Mouse (Mus musculus): ENCODE results near the gene Sh2d5.
A peak's percentile ranks its signal among the peaks of the same experiment; 100 is the strongest.

The Sh2d5 gene

DNA sequence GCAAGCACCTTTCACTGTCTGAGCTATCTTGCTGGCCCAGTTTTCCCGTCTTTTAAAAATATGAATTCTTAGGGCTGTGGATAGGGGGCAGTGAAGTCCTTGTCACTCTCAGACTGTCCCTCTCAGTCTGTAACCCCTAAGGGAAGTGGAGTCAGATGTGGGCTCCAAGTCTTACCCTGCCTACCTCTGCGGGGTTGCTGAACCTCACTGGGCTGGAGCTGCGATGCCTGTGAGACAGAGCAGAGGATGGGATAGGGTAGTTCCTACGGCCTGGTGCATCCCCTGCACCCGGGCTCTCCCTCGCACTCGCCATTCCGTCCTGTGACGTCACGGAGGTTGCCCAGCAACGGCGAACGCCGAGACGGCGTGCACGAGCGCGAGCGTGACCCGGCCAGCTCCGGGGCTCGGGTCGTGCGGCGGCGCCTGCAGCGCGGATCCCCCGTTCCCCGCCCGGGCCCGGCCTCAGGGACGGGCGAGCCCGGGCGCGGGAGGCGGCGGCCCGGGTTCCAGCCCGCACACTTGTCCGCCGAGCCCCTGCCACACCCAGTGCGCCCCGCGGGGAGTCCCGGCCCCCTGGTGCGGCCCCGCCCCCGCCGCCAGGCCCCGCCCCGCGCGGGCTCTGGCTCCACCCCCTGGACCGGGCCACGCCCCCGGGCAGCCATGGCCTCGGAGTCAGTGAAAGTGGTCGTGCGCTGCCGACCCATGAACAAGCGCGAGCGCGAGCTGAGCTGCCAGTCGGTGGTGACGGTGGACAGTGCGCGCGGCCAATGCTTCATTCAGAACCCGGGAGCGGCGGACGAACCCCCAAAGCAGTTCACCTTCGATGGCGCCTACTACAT lies 11.9 kb downstream of the Sh2d5 start:
- peak; percentile 95 for DNase-seq

DNA sequence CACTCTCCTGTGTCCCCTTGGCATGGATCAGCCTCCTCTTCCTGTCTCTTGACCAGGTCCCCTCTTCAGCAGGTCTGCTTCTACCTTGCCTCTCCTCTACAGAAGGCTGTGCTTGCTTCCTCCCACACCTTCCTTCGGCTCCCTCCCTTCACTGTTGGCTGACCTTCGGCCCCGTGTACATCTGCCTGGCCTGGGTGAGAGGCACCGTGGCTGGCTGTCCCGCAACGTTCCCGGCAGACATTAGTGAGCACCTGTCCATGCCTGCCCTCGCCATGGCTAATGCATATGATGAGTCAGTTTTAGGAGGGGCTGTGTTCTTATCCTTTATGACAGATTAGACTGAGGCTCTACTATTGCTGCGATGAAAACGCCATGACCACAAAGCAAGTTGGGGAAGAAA lies 17.7 kb downstream of the Sh2d5 start:
- no peak for DNase-seq

GRCm38 (mm10) chr4:138272011-138272997 lies 22.1 kb downstream of the Sh2d5 start:
- no peak for DNase-seq

DNA sequence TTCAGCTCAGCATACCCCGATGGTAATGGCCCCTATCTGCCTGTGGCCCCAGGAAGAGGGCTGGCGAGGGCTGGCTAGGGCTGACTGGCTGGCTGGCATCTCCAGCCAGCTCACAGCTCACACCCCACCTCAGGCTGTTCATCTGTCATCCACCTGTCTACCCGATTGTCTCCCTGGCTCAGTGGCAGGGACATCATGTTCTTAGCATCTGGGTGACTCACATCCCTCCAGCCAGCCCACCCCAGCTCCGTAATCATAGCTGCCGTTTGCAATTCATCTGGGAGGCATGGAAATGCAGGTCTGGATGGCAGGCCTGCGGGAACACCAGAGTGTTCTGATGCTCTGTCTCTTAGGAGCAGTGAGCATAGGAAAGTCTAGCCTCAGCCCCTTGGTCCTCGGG lies 28.1 kb downstream of the Sh2d5 start:
- DNase-seq: no peak

DNA sequence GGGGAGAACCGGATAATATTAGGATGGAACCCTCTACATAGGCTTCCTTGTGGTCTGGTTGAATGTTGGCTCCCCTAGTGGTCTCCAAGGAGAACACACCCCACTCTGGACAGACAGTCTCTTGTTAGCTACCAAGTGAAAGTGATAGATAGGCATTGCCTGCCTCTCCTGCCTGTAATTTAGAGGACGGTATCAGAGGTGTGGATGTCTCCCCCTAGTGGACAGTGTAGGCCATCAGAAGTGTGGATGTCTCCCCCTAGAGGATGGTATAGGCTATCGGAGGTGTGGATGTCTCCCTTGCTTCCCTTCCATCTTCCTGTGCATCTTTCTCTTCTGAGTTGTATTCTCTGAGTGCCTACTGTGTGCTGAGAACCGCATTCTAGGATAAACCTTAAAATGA lies 32.6 kb downstream of the Sh2d5 start:
- peak; percentile 66 for DNase-seq

DNA sequence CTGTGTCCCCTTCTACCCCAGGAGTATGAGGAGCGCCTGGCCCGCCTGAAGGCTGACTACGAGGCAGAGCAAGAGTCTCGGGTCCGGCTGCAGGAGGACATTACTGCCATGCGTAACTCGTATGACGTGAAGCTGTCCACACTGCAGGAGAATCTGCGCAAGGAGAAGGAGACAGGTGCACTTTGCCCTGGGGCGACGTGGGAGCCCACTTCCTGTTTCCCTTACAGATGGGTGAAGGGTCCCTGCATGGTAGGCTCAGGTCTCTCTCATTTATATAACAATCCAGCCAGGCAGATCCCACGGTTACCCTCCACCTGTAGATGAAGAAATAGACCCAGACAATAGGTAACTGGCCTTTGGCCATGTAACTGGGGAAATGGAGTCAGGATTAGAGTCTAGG lies 36.2 kb downstream of the Sh2d5 start:
- DNase-seq: no peak

DNA sequence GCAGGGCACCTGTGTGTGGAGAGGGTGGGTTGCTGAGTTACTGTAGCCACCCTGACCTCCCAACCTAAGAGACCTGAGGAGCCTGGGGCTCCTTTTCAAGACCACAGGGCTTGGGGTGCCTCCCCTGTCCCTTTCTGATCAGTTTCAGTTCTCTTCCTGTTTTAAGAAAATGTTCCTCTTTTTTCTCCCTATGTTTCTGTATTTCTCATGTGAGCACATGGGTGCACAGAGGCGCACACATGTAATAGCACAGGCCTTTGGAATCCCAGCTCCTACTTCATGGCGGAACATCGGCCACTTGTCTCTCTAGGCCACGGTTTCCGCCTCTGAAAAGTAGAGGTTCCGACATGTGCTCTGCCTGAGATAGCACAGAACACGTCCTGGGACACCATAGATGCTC lies 38.5 kb downstream of the Sh2d5 start:
- DNase-seq: no peak

DNA sequence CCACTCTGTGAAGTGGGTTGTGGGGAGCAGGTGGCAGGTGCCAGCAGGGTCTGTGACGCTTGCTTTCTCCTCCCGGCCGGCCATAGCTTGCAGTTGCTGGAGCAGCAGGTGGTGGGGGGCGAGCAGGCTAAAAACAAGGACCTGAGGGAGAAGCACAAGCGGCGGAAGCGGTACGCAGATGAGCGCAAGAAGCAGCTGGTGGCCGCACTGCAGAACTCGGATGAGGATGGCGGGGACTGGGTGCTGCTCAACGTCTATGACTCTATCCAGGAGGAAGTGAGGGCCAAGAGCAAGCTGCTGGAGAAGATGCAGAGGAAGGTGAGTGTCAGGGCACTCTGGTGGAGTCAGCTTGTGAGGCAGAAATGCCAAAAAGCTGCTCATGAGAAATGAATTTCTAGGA lies 41.8 kb downstream of the Sh2d5 start:
- no peak for DNase-seq

DNA sequence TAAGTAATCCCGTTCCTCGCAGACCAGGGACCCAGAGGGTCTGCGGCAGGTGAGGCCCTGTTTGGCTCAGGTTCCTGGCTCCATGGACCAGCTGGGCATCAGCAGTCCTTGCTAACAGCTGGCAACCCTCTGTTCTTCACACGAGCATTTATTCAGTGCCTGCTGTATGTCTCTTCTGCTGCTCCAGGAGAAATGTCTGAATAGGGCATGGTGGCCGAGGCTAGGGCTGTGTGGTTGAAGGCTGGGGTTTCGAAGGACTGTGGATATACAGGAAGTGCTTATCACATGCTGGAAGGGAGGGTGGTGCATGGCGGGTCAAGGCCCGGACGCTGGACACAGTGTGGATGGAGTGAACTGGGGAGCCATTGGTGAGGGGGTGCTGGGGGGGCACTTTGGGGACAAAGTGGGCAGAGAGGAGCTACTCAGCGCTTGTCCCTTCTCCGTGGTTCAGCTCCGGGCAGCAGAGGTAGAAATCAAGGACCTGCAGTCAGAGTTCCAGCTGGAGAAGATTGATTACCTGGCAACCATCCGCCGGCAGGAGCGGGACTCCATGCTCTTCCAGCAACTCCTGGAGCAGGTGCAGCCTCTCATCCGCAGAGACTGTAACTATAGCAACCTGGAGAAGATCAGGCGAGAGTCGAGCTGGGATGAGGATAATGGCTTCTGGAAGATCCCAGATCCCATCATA lies 43.2 kb downstream of the Sh2d5 start:
- no peak for DNase-seq

GRCm38 (mm10) chr4:138293949-138294550 lies 43.8 kb downstream of the Sh2d5 start:
- DNase-seq: no peak

DNA sequence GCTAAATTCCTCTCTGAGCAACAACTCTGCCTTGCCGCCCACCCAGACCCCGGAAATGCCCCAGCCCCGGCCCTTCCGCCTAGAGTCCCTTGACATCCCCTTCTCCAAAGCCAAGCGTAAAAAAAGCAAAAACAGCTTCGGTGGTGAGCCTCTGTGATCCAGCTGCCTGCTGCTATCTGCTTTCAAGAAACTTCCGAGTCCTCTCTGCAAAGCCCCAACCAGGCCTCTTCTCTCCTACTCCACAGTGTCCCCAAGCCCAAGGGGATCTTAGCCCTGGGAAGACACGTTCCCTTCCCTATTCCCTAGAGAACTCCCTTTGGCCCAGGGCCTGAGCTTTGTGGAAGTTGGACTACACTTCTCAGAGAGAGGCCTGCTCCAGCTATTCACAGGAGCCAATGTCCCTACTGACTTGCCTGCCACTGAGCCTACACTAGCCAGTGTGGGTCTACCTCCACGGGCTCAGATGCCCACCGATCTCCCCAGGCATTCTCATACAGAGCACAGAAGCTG lies 51.1 kb downstream of the Sh2d5 start:
- DNase-seq: no peak

DNA sequence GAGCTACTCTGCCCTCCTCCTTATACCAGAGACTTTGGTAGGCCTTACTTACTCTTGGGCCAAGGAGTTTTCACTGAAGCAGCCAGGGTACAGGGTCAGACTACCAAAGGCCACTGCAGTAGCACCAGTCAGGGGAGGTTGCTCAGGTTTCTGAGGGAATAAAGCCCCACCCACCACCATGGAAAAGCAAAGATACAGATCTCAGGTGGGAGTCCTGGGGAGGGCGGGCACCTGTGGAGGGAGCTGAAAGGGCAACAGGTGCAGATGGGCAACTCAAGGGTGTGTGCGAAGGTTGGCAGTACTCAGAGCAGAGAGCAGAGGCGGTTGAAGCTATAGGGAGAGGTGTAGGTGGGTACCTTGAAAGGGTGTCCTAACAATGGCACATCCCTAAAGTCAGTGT lies 52.8 kb downstream of the Sh2d5 start:
- DNase-seq: no peak

DNA sequence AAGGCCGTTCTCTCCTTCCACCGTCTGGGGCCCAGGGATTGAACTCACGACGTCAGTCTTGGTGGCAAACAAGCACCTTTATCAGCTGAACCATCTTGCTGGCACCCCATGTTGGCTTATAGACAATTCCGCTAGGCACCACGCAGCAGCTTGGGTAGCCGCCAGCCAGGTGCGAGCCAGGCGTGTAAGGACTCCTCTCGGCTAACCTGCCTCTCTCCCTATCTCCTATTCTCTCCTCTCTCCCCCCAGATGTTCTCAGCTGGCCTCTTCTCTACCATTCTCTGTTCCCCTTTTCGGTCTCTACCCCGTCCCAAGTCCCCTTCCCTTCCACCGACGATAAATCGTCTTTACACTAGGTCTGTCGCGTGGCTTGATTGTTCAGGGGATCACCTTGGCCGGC lies 53.5 kb downstream of the Sh2d5 start:
- DNase-seq: no peak

DNA sequence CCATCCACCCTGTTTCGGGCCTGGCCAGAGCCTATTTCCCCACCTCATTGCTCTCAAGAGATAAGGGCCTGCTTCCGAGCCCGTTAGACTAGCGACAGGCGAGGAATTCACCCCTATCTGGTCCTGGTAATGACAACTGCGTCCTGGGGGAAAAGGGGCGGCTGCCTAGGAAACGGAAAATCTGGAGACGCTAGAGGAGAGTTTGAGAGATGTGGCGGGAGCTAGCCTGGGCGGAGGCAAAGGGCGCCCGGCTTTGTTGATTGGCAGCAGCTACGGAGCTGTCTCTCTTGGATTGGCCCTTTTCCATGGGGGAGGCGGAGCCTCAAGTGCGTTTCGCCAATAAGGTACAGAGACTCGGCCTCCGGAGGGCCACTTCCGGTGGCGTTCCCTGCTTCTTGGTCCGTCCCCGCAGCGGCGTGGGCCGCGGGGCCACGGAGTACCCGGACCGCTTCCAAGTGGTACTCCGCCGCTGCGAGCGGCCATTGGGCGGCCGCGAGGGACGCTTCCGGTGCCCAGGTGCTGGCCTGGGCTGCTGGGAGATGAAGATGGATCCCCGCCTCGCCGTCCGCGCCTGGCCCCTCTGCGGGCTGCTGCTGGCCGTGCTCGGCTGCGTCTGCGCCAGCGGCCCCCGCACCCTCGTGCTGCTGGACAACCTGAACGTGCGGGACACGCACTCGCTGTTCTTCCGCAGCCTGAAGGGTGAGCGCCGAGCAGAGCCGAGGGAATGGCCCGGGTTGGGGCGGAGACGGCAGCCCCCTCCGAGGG lies 54.3 kb downstream of the Sh2d5 start, which contains the start of gene Ddost:
Gene Ddost, plus strand, starts transcription at position 391 of the 765 bp plus-strand sequence.
- peak; percentile 99 for DNase-seq

GRCm38 (mm10) chr4:138307025-138307424 lies 56.8 kb downstream of the Sh2d5 start:
- DNase-seq: no peak

GRCm38 (mm10) chr4:138307739-138308138 lies 57.5 kb downstream of the Sh2d5 start:
- DNase-seq: no peak

DNA sequence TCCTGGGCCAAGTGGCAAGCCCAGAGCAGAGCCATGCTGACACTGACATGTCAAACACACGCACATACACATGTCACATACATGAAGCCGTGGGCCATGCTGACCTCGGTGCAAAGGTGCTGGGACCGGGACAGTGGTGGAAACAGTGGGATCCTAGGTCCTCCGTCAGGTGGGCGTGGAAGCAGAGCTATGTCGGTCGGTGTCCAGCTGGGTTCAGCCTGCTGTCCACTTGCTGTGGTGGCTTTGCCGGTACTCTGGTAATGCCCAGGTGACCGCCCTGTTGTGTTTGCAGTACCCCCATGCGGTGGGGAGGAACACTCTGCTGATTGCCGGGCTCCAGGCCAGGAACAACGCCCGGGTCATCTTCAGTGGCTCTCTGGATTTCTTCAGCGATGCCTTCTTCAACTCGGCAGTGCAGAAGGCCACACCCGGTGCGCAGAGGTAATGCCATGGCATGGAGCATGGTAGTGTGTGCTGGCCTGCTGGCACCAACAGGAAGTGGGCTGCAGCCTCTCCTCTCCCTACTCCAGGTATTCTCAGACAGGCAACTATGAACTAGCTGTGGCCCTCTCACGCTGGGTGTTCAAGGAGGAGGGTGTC lies 60.2 kb downstream of the Sh2d5 start:
- no peak for DNase-seq
